Mouse (Mus musculus): ENCODE results near the gene Gbp7. TPM values are rescaled to one million over a fixed set of nuclear protein-coding genes. Genes with fewer than 3 reads are reported as not detected.

Gene Gbp7
- polyA plus RNA-seq, 1 experiment from 2014 or later = 2.1 TPM

DNA sequence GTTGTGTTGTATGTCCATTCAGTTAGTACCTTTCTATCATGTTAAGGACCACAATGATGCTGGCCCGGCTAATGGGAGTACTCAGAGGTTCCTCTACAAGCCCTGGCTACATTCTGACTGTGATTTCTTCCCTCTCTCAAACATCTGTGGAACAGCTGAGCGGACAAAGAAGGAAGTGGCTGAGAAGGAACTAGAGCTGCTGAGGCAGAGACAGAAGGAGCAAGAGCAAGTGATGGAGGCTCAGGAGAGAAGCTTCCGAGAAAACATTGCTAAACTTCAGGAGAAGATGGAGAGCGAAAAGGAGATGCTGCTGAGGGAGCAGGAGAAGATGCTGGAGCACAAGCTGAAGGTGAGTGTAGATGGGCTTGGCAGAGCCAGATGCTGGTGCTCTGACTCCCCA is 40.6 kb downstream of the Gbp7 start:
- H3K4me1 ChIP-seq = no peaks in the 10 kb centered on the region
- H3K27ac ChIP-seq = no peak overlapping the region
- ATAC-seq (replicated peaks) = no peak
- H3K4me3 ChIP-seq = no peak overlapping the region
- H3K9me3 ChIP-seq = no peaks in the 10 kb centered on the region
- H3K4me2 ChIP-seq = no peak overlapping the region
- 94% methylated on average over 4 of the region's 4 CpGs for WGBS
- no peak overlapping the region for H3K9ac ChIP-seq
- no peaks in the 10 kb centered on the region for H3K27me3 ChIP-seq (replicated peaks)
- H3K36me3 ChIP-seq (replicated peaks) = no peaks in the 10 kb centered on the region

GRCm38 (mm10) chr3:142577108-142577507 is 47.0 kb downstream of the Gbp7 start:
- Histone ChIP-seq H3K27ac (no peak overlapping the region), H3K9ac (no peak overlapping the region), H3K27me3 (replicated peaks) (no peaks in the 10 kb centered on the region), H3K36me3 (replicated peaks) (no peaks in the 10 kb centered on the region), H3K4me3 (no peak overlapping the region), H3K9me3 (no peaks in the 10 kb centered on the region), H3K4me2 (no peak overlapping the region), H3K4me1 (no peaks in the 10 kb centered on the region)
- ATAC-seq (replicated peaks) = no peak
- WGBS = 77% methylated on average over 3 of the region's 3 CpGs

DNA sequence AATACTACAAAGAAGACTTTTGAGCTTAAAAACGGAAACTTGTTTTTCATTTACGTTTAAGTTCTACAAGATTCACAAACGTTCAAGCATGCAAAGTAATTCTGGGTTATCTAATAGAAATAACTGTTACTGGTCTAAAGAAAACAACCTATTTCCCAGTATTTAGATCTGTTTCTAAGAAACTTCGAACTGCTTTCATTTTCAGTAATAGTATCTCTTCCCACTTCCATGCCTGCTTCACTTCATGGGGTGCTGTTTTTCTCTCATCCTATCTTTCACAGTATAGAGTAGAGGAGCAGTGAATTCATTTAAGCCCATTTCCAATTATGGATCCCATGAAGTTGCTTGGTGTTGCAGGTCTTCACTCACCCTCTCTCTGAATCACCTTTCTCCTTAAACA is 48.2 kb downstream of the Gbp7 start:
- ATAC-seq (replicated peaks) = no peak
- Histone ChIP-seq H3K9me3 (no peaks in the 10 kb centered on the region), H3K4me2 (no peak overlapping the region), H3K9ac (no peak overlapping the region), H3K27ac (no peak overlapping the region), H3K4me1 (no peaks in the 10 kb centered on the region), H3K27me3 (replicated peaks) (no peaks in the 10 kb centered on the region), H3K36me3 (replicated peaks) (no peaks in the 10 kb centered on the region), H3K4me3 (no peak overlapping the region)
- WGBS = 89% methylated on average over 4 of the region's 4 CpGs

GRCm38 (mm10) chr3:142583067-142583466 is 52.9 kb downstream of the Gbp7 start:
- H3K4me1 ChIP-seq = no peaks in the 10 kb centered on the region
- no peak overlapping the region for H3K27ac ChIP-seq
- no peaks in the 10 kb centered on the region for H3K36me3 ChIP-seq (replicated peaks)
- ATAC-seq (replicated peaks) = no peak
- 93% methylated on average over 4 of the region's 4 CpGs for WGBS
- H3K9ac ChIP-seq = no peak overlapping the region
- H3K9me3 ChIP-seq = no peaks in the 10 kb centered on the region
- H3K4me2 ChIP-seq = no peak overlapping the region
- no peak overlapping the region for H3K4me3 ChIP-seq
- H3K27me3 ChIP-seq (replicated peaks) = no peaks in the 10 kb centered on the region

DNA sequence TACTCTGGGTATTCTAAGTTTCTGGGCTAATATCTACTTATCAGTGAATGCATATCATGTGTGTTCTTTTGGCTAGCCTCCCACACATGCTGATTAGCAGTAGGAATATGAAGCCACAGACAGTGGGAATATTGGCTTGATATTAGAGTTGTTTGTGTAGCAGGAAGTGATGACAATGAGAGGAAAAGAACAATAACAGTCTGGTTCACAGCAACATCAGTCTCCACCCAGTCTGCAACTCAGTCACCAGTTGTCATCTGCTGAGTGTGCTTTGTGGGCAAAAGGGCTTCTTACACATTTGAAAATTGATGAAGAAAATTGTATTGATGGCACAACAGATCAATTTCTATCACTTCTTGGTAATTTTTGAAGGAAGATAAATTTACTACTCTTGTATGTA is 57.2 kb downstream of the Gbp7 start:
- Histone ChIP-seq H3K4me1 (no peaks in the 10 kb centered on the region), H3K36me3 (replicated peaks) (no peaks in the 10 kb centered on the region), H3K4me3 (no peak overlapping the region), H3K27me3 (replicated peaks) (no peaks in the 10 kb centered on the region), H3K9me3 (no peaks in the 10 kb centered on the region), H3K4me2 (no peak overlapping the region), H3K9ac (no peak overlapping the region), H3K27ac (no peak overlapping the region)
- ATAC-seq (replicated peaks) = no peak

GRCm38 (mm10) chr3:142588888-142589287 is 58.7 kb downstream of the Gbp7 start:
- no peaks in the 10 kb centered on the region for H3K36me3 ChIP-seq (replicated peaks)
- H3K27ac ChIP-seq = no peak overlapping the region
- H3K4me1 ChIP-seq = no peaks in the 10 kb centered on the region
- WGBS = 78% methylated on average over 2 of the region's 2 CpGs
- no peak for ATAC-seq (replicated peaks)
- no peak overlapping the region for H3K9ac ChIP-seq
- no peaks in the 10 kb centered on the region for H3K9me3 ChIP-seq
- no peak overlapping the region for H3K4me3 ChIP-seq
- H3K4me2 ChIP-seq = no peak overlapping the region
- no peaks in the 10 kb centered on the region for H3K27me3 ChIP-seq (replicated peaks)

DNA sequence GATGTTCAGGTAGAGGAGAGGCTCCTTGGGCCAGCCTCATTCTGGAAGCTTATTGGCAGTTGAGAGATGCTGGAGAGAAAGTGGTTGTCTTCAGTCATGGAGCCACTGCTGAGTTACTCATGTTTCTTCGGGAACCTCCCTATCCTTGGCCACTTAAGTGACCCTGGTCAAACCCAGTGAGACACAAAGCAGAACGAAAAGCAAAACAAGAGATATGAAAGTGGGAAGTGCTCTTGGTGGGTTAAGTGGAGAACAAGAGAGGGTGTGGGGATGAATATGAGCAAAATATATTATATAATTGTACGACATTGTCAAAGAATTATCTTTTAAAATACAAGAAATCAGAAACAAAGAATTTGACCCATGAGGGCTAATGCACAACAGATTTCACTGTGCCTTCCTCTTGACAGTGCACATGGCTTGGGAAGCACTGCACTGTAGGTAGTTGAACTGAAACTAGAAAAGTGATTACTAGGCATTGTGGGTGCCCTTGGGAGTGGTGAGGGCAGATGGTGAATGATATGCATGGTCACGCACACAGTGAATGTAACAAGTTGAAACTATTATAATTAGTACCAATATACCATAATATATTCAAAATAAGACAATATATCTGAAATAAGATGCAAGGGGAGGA is 60.4 kb downstream of the Gbp7 start:
- H3K4me3 ChIP-seq = no peak overlapping the region
- WGBS = 83% methylated on average over 4 of the region's 4 CpGs
- no peaks in the 10 kb centered on the region for H3K4me1 ChIP-seq
- no peak overlapping the region for H3K27ac ChIP-seq
- H3K9ac ChIP-seq = no peak overlapping the region
- H3K9me3 ChIP-seq = no peaks in the 10 kb centered on the region
- H3K27me3 ChIP-seq (replicated peaks) = no peaks in the 10 kb centered on the region
- no peaks in the 10 kb centered on the region for H3K36me3 ChIP-seq (replicated peaks)
- no peak overlapping the region for H3K4me2 ChIP-seq
- no peak for ATAC-seq (replicated peaks)

- Histone ChIP-seq H3K27ac (no peak within 1 kb of the TSS), H3K27me3 (replicated peaks) (no peaks in the 10 kb centered on the region), H3K9me3 (no peaks in the 10 kb centered on the region), H3K4me3 (no peak within 1 kb of the TSS), H3K9ac (no peak within 1 kb of the TSS), H3K4me2 (no peak within 1 kb of the TSS), H3K4me1 (no peaks in the 10 kb centered on the region), H3K36me3 (replicated peaks) (no peaks in the 10 kb centered on the region)
- WGBS = 84% methylated on average over 1 of the region's 1 CpGs
- no peak for ATAC-seq (replicated peaks)
Observed at GRCm38 (mm10) chr3:142594547-142594946, 64.4 kb downstream of the Gbp7 start, which contains the start of gene Gbp2b. TSS of gene Gbp2b (plus strand) at chr3:142594847.

- no peaks in the 10 kb centered on the region for H3K4me1 ChIP-seq
- H3K36me3 ChIP-seq (replicated peaks) = no peaks in the 10 kb centered on the region
- WGBS = 84% methylated on average over 3 of the region's 3 CpGs
- H3K4me2 ChIP-seq = no peak overlapping the region
- no peaks in the 10 kb centered on the region for H3K27me3 ChIP-seq (replicated peaks)
- H3K27ac ChIP-seq = no peak overlapping the region
- ATAC-seq (replicated peaks) = no peak
- no peak overlapping the region for H3K9ac ChIP-seq
- no peak overlapping the region for H3K4me3 ChIP-seq
- H3K9me3 ChIP-seq = no peaks in the 10 kb centered on the region
Observed at GRCm38 (mm10) chr3:142597923-142598322, 67.8 kb downstream of the Gbp7 start.

Other genes starting within 250 kb of the Gbp7 start
- gene Pdlim5, start 134.6 kb upstream of the Gbp7 start, polyA plus RNA-seq (2015; fragmentation: Nextera tagmentation; extraction: Ambion mirVana) = 12.7 and 14.1 TPM in 2 replicates
- 0.22 and 0.30 TPM in 2 replicates for gene Gbp5, start 36.4 kb upstream of the Gbp7 start, polyA plus RNA-seq (2015; fragmentation: Nextera tagmentation; extraction: Ambion mirVana)
- 1.1 and 1.5 TPM in 2 replicates for gene Gbp3, start 29.7 kb downstream of the Gbp7 start, polyA plus RNA-seq (2015; fragmentation: Nextera tagmentation; extraction: Ambion mirVana)
- gene Gbp2b, start 64.5 kb downstream of the Gbp7 start, polyA plus RNA-seq (2015; fragmentation: Nextera tagmentation; extraction: Ambion mirVana) = not detected in 2 replicates
- 0.89 and 1.00 TPM in 2 replicates for gene Gbp2, start 90.3 kb downstream of the Gbp7 start, polyA plus RNA-seq (2015; fragmentation: Nextera tagmentation; extraction: Ambion mirVana)
- 4.1 and 4.3 TPM in 2 replicates for gene Kyat3, start 170.7 kb downstream of the Gbp7 start, polyA plus RNA-seq (2015; fragmentation: Nextera tagmentation; extraction: Ambion mirVana)
- 78.0 and 80.6 TPM in 2 replicates for gene Gtf2b, start 234.7 kb downstream of the Gbp7 start, polyA plus RNA-seq (2015; fragmentation: Nextera tagmentation; extraction: Ambion mirVana)